Mouse (Mus musculus) megakaryocyte, embryonic 14.5 days (primary cell): ENCODE measurements around the gene Acss2. TPM values are rescaled to one million over a fixed set of nuclear protein-coding genes. Genes with fewer than 3 reads are reported as not detected.

Source experiments
- H3K27me3 ChIP-seq: replicated peaks from 2 replicates; pipeline ENCODE3; 2012; ENCODE audit warnings: inconsistent platforms
- H3K36me3 ChIP-seq: replicated peaks from 2 replicates; pipeline ENCODE3; 2012; ENCODE audit warnings: low read length, inconsistent platforms, mixed read lengths
- H3K4me1 ChIP-seq: 2 replicates; pipeline ENCODE4 v1.6.1; 2012; ENCODE audit warnings: inconsistent platforms
- H3K4me3 ChIP-seq: replicated peaks from 2 replicates; pipeline ENCODE3; 2012; ENCODE audit warnings: moderate library complexity, mild to moderate bottlenecking, inconsistent platforms
- H3K9me3 ChIP-seq: 2 replicates; pipeline ENCODE4 v1.6.1; 2012; ENCODE audit warnings: inconsistent platforms
- FLI1 ChIP-seq: IDR thresholded peaks from 2 replicates; pipeline ENCODE4 v1.6.1; 2012; ENCODE audit warnings: low read length, inconsistent platforms, mixed read lengths
- GATA1 ChIP-seq: IDR thresholded peaks from 3 replicates; pipeline ENCODE4 v1.6.1; 2012; ENCODE audit warnings: mixed read lengths, low read length, inconsistent platforms, borderline replicate concordance
- polyA plus RNA-seq: library from polyadenylated mRNA; stranded (reverse); fragments of >175 nt; gene quantifications from 2 replicates; pipeline ENCODE4 v1.2.3, GENCODE M21; 2012; ENCODE audit warnings: low replicate concordance; ENCODE audit not compliant: insufficient read depth

Acss2 gene
- polyA plus RNA-seq: 4.9 and 10.2 TPM in 2 replicates

DNA sequence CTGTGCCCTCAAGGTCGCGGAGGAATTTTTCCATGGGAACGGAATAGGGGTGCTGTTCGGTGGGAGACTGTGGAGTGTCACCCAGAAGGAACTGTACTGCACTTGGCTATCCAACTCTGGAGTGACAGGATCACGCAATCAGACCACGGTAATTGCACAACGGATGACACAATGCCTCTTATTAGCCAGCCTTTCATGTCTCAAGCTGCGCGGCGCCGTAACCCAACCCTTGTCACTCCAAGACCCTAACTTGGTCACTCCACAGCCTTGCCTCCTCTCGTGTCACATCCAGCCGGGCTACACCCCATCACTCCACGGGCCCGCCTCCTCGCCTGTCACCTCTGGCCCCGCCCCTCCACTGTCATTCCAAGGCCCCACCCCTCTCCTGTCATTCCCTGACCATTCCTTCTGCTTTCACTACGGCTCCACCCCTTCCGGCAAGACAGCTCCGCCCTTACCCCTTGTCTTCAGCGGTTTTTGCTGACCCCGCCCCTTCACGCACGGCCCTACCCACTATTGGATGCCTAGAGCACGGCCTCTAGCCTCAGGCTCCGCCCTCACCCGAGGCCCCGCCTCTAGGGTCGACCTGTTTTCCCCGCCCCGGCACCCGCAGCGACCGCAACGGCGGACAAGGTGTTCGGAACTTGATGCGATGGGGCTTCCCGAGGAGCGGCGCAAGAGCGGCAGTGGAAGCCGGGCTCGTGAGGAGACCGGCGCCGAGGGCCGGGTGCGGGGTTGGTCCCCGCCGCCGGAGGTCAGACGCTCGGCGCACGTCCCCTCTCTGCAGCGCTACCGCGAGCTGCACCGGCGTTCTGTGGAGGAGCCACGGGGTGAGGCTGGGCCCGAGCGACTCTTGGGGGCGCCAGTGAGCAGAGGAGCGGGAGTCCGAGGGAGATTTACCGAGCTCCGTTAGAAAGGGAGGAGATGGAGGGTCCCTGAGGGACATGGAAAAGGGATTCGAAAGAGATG is at the start of gene Acss2, which contains the start of gene Ggt7:
Gene Acss2 (plus strand): TSS at position 494 of the 969 bp plus-strand sequence.
Gene Ggt7 (minus strand): TSS at position 783 of the 969 bp plus-strand sequence.
- H3K9me3 ChIP-seq: no peaks in the 10 kb centered on the region
- H3K4me3 ChIP-seq: peak within 1 kb of the TSS; percentile 95
- peaks cover 57% of the 10 kb centered on the region for H3K4me1 ChIP-seq
- H3K27me3 ChIP-seq: peaks cover 26% of the 10 kb centered on the region
- no peak for TF ChIP-seq GATA1
- no peak for TF ChIP-seq FLI1
- H3K36me3 ChIP-seq: peaks cover 12% of the 10 kb centered on the region

DNA sequence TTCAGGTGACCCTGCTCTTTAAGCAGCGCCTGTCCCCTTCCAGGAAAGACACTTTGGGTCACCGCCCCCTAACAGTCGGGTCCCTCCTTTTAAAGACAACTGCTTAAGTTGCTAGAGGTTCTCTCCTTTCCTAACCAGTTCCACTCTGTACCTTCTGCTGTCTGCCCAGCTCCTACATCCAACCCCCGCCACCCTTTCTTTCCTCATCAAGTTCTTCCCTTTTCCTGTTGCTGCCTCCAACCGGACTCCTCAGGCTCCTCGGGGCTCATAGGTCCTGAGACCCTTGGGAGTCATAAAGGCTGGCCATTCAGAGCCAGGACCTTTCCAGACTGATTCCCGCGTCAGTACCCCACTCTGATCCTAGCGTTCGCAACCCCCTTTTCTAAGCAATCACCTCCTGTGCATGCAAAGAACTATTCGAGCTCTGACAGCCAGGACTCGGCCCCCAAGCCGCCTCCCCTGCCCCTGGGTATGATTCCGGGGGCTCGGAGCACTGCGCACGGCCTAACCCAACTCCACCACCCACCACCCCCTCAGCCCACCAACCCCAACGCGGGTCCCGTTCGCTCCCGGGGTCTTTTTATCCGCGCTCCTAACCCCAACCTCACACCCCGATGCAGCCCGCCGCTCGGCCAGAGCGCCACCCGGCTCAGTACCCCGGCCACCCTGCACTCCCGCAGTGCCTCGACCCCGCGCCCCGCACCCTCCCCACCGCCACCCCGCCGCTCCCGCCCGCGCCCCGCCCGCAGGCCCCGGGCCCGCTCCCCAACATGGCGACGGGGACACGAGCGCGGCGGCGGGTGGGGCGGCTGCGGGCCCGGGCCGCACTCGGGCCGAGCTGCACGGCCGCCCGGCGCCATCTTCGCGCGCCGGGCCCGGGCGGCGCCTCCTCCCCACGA is 44.8 kb upstream of the Acss2 start:
- TF ChIP-seq GATA1 (no peak), FLI1 (no peak)
- H3K36me3 ChIP-seq: no peaks in the 10 kb centered on the region

DNA sequence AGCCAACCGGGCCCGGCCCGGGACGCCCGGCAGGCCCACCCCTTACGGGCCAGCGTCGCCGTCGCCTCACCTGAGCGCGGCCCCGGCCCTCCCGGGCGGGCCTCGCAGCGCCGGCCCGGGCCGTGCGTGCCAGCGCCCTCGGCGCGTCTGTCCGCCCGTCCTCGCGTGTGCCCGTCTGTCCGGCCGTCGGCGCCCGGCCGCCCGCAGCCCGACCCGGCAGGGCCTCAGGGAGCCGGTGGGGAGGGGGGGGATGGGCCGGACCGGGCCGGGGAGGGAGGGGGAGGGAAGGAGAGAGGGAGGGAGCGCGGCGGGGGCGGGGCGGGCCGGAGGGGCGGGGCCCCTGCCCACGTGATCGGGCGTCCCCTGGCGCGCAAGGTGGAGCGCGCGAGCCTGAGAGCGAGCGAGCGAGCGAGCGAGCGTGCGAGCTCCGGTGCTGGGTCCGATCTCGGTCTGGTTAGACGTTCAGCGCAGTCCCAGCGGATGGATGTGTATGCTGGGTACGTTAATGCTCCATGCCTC is 44.1 kb upstream of the Acss2 start, which contains the start of gene Ncoa6:
Gene Ncoa6 (minus strand): TSS at position 325 of the 519 bp plus-strand sequence.
- Histone ChIP-seq H3K27me3 (peaks cover 2% of the 10 kb centered on the region), H3K9me3 (no peaks in the 10 kb centered on the region), H3K36me3 (no peaks in the 10 kb centered on the region), H3K4me3 (peak within 1 kb of the TSS; percentile 96), H3K4me1 (peaks cover 24% of the 10 kb centered on the region)
- TF ChIP-seq FLI1 (no peak), GATA1 (no peak)

More for the DNA sequence above, 44.8 kb upstream of the Acss2 start:
- Histone ChIP-seq H3K4me3 (peak overlapping the region; percentile 96), H3K27me3 (peaks cover under 1% of the 10 kb centered on the region), H3K4me1 (peaks cover 24% of the 10 kb centered on the region), H3K9me3 (no peaks in the 10 kb centered on the region)

DNA sequence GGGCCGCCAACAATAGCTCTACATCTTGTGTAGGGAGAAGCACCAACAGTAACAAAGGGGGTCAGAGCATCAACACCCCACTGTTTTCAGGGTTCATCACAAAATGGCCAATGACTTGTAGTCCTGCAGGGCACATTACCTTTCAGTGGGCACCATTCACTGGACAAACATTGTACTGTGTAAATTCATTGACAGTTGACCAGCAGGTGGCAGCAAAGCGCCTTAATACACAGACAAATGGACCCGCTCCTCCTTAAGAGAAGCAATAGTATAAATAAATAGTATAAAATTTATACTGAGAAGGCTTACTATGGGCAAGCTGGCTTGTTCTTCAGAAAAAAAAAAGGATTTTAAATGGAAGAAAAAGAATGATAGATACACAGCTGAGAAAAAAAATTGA is 35.7 kb upstream of the Acss2 start:
- Histone ChIP-seq H3K27me3 (peaks cover 7% of the 10 kb centered on the region), H3K4me3 (no peak overlapping the region), H3K36me3 (no peaks in the 10 kb centered on the region), H3K4me1 (no peaks in the 10 kb centered on the region), H3K9me3 (peaks cover 4% of the 10 kb centered on the region; the same call in 1 of the 2 replicates)
- TF ChIP-seq FLI1 (no peak), GATA1 (no peak)

DNA sequence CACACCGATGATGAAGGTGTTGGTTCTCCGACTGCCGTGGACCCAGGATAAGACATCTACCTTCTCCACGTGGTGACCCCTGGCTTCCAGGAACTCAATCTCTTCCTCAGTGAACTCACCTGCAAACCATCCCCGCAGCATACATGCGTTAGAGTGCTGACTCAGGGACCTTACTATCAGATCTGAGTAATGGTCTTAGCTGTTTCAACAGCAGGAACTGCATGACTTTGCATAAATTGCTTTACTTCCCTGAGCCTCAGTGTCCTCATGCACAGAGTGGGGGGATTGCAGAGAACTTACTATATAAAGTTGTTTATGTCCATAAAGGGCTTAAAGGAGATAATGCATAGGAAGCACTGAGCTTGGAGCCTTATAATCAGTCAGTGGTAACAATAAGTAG is 26.8 kb upstream of the Acss2 start:
- peaks cover 27% of the 10 kb centered on the region for H3K27me3 ChIP-seq
- TF ChIP-seq FLI1 (no peak), GATA1 (no peak)

DNA sequence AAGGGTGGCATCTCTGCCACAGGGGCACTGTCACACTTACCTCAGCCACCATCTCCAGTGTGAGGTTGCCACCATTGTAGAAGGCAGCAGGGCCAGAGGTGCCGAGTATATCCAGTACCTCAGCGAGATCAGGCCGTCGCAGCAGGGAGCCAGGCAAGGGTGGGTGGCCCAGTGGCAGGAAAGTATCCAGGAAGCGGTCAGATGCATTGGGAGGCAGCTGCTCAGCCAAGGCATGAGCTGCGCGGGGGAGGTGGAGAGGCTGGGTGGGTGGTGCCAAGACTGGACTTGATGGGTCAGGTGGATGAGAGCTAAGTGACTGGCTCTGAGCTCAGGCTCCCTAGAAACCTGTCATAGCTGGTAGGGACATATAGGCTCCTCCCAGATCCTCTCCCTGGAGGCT is 15.2 kb upstream of the Acss2 start:
- peak overlapping the region; percentile 85 for H3K4me3 ChIP-seq
- TF ChIP-seq FLI1 (no peak), GATA1 (no peak)
- peaks cover 37% of the 10 kb centered on the region for H3K27me3 ChIP-seq
- H3K4me1 ChIP-seq: peaks cover 26% of the 10 kb centered on the region
- no peaks in the 10 kb centered on the region for H3K9me3 ChIP-seq
- peaks cover 2% of the 10 kb centered on the region for H3K36me3 ChIP-seq

More for the DNA sequence above, 26.8 kb upstream of the Acss2 start:
- Histone ChIP-seq H3K9me3 (no peaks in the 10 kb centered on the region), H3K36me3 (no peaks in the 10 kb centered on the region), H3K4me3 (no peak overlapping the region), H3K4me1 (peaks cover 11% of the 10 kb centered on the region)

DNA sequence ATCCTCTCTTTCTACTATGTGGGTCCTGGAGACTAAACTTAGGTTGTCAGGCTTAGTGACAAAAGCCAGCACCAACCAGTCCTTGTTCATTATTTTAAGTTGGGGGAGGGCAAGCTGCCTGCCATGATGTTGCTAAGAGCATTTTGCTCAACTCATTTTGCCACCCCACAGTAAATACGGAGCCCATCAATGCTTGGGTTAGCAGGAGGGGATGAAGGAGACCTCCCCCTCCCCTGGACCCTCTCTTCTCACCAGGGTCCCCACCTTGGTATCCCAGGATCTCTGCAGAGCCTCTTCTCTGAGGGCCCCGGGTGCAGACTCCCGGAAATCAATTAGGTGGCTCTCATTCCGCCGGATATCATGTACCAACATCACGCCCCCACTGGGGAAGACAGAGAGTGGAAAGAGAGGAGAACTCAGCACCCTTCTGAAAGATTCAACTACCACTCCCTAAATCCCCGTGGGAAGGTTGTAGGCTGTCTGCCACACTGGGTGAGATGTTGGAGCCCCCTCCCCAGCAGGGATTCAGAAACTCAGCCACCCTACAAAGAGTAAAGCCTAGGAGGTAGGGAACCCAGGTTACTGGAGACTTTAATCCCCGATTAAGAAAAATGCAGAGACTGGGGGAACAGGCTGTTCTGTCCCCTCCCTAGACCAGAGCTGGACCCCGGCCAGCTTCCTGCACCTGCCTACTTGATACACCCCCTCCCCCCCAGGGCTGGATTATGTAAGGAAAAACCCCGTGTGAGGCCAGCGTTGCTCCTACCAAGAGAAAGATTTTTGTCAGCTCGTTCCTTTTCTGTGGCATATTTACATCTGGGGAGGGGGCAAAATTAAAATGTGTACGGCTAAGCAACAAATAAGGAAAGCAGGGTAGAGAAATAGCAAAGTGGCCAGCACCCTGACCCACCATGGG is 13.1 kb upstream of the Acss2 start:
- H3K9me3 ChIP-seq: no peaks in the 10 kb centered on the region
- peak overlapping the region; percentile 57 for H3K4me3 ChIP-seq
- H3K4me1 ChIP-seq: peaks cover 31% of the 10 kb centered on the region
- TF ChIP-seq FLI1 (no peak), GATA1 (no peak)
- peaks cover 33% of the 10 kb centered on the region for H3K27me3 ChIP-seq
- H3K36me3 ChIP-seq: peaks cover 2% of the 10 kb centered on the region

DNA sequence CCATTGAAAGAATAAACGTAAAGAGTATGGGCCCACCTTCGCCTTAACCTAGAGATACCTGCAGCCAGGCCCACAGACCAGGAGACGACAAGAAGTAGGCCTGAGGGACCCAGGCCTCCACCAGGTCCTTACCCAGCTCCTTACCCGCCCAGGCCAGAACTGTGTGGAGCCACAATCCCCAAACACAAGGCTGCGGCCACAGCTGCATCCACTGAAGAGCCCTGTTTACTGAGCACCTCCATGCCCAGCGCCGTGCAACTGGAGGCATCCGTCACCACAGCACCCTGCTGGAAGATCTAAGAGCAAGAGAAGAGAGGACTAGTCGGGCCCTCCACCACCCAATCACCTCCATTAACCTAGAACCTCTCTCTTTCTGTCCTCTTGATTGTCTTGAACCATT is 11.9 kb upstream of the Acss2 start:
- Histone ChIP-seq H3K4me3 (no peak overlapping the region), H3K27me3 (peaks cover 32% of the 10 kb centered on the region), H3K36me3 (peaks cover 2% of the 10 kb centered on the region), H3K9me3 (no peaks in the 10 kb centered on the region), H3K4me1 (peaks cover 31% of the 10 kb centered on the region)
- TF ChIP-seq GATA1 (no peak), FLI1 (no peak)
